Comparison of ENCODE assay signal across 8 mouse cellular contexts in the genomic region with DNA sequence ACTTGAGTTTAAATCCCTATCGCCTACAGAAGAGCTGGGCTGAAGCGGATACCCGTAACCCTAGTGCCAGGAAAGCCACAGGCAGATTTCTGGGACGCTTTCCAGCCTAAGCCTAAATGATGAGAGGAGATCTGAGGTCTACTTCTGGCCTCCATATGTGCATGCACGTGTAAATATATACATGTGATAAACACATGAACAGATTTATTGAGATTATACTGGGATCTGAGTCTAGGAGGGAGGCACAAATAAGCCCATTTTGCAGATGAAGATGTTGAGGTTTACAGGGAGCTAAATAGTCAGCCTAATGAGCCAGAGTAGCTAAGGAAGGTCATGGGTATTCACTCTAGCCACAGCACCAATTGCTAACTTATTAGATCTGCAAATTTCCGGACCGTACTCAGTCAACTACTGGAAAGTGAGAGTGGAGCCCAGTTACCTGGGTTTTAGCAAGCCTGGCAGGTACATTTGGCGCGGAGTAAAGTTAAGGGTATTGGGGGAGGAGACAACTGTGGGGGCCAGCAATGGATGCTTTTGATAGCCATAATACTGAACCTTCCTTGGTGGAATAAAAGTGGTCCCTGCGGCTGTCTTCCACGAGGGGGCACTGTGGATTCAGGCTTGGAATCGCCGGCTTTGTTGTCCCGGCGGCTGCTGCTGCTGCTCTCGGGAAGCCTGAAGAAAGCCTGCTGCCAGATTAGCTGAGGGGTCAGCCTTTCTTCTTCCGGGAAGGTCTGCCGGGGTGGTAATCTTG. TPM values are rescaled to one million over a fixed set of nuclear protein-coding genes. Genes with fewer than 3 reads are reported as not detected.
DNase-seq lines count a peak whose midpoint lies in the region; ATAC-seq and TF ChIP-seq lines count a peak whose summit lies in the region.

No protein-coding gene starts in this region.

- peaks cover 8% of the 10 kb centered on the region; the same call in 1 of the 2 replicates for H3K4me1 ChIP-seq in embryonic facial prominence, embryonic 12.5 days
- peaks cover 6% of the 10 kb centered on the region for H3K4me1 ChIP-seq in heart, adult 2 months (ENCODE audit: control insufficient read depth, insufficient read depth, low read length)
- H3K4me1 ChIP-seq in midbrain, embryonic 12.5 days: peaks cover 12% of the 10 kb centered on the region

- H3K4me2 ChIP-seq in embryonic facial prominence, embryonic 12.5 days (replicated peaks): peak overlapping the region; percentile 35
- peak overlapping the region; percentile 32 for H3K4me2 ChIP-seq in midbrain, embryonic 12.5 days (replicated peaks)

- 0 out of 2 replicates have a peak, but pooled peaks cover 2% of the 10 kb centered on the region for H3K9me3 ChIP-seq in embryonic facial prominence, embryonic 12.5 days
- H3K9me3 ChIP-seq in midbrain, embryonic 12.5 days: no peaks in the 10 kb centered on the region

- peak; percentile 64; the same call in 1 of the 2 replicates for ATAC-seq in embryonic facial prominence, embryonic 12.5 days (ENCODE audit: insufficient number of reproducible peaks, insufficient read depth, low FRiP score, low TSS enrichment)
- ATAC-seq in midbrain, embryonic 12.5 days (ENCODE audit: low FRiP score, low read depth): peak; percentile 83
- ATAC-seq in erythroid progenitor cell, adult 5-6 weeks (replicated peaks; ENCODE audit: low FRiP score, poor library complexity, severe bottlenecking): no peak

- H3K9ac ChIP-seq in embryonic facial prominence, embryonic 12.5 days: peak overlapping the region; percentile 48
- H3K9ac ChIP-seq in heart, adult 2 months (ENCODE audit: low read depth, low read length): peak overlapping the region; percentile 47
- H3K9ac ChIP-seq in midbrain, embryonic 12.5 days (replicated peaks): 0 out of 2 replicates have a peak overlapping the region, but pooled peaks have one; percentile 45

- H3K27ac ChIP-seq in embryonic facial prominence, embryonic 12.5 days: peak overlapping the region; percentile 58
- H3K27ac ChIP-seq in heart, adult 2 months: peak overlapping the region; percentile 33; the same call in 1 of the 2 replicates
- peak overlapping the region; percentile 93 for H3K27ac ChIP-seq in midbrain, embryonic 12.5 days (replicated peaks)

- 0 out of 2 replicates have a peak, but pooled peaks have one; percentile 27 for TF ChIP-seq POLR2A in heart, adult 2 months (IDR thresholded peaks at IDR 0.05; ENCODE audit: insufficient read depth, low read depth, low read length)

- intact Hi-C loops in heart, adult 2 months (cut with DNase I): loop anchor here (1.0 to 10.0 kb wide), 7 partner anchors 45 to 1075 kb away; partner anchors contain the start of gene Zmiz1
- intact Hi-C loops in left cerebral cortex, postnatal 4 days (cut with DNase I): loop anchor here (2.0 kb wide), 1 partner anchor 1065 kb away; no protein-coding TSS in a partner anchor

- peak; percentile 96; the same call in 1 of the 2 replicates for TF ChIP-seq CTCF in heart, adult 2 months (IDR thresholded peaks at IDR 0.05)

- TF ChIP-seq EP300 in heart, adult 2 months (IDR thresholded peaks at IDR 0.05; ENCODE audit: insufficient read depth, low read depth, low read length): peak; percentile 63; the same call in 1 of the 2 replicates

- no peaks in the 10 kb centered on the region for H3K79me2 ChIP-seq in heart, adult 2 months (replicated peaks; ENCODE audit: control insufficient read depth, insufficient read depth, low read length)

- H3K36me3 ChIP-seq in embryonic facial prominence, embryonic 12.5 days: peaks cover 40% of the 10 kb centered on the region
- peaks cover 11% of the 10 kb centered on the region for H3K36me3 ChIP-seq in heart, adult 2 months (ENCODE audit: control insufficient read depth, insufficient read depth, low read length)
- peaks cover 36% of the 10 kb centered on the region for H3K36me3 ChIP-seq in midbrain, embryonic 12.5 days

- no peaks in the 10 kb centered on the region for H3K27me3 ChIP-seq in embryonic facial prominence, embryonic 12.5 days
- no peaks in the 10 kb centered on the region for H3K27me3 ChIP-seq in heart, adult 2 months (ENCODE audit: control insufficient read depth, insufficient read depth, low read length)
- no peaks in the 10 kb centered on the region for H3K27me3 ChIP-seq in midbrain, embryonic 12.5 days

- H3K4me3 ChIP-seq in embryonic facial prominence, embryonic 12.5 days: no peak overlapping the region
- no peak overlapping the region for H3K4me3 ChIP-seq in heart, adult 2 months
- no peak overlapping the region for H3K4me3 ChIP-seq in midbrain, embryonic 12.5 days

- DNase-seq in adrenal gland, postnatal 25 days: peak; percentile 82
- peak; percentile 74 to 84 for DNase-seq in heart, adult 2 months
- peak; percentile 81 for DNase-seq in kidney, adult 18-20 months
- DNase-seq in left cerebral cortex, postnatal 4 days: peak; percentile 89
- peak; percentile 58 for DNase-seq in skeletal muscle tissue, adult 2 months (ENCODE audit: low read depth, low spot score)

- 14% methylated on average over 18 of the region's 18 CpGs for WGBS in embryonic facial prominence, embryonic 12.5 days
- 21% methylated on average over 18 of the region's 18 CpGs for WGBS in heart, adult 2 months
- 19% methylated on average over 18 of the region's 18 CpGs for WGBS in midbrain, embryonic 12.5 days

RNA-seq across cellular contexts. Expression of gene Rps24, which starts 13.3 kb away (rescaled TPM):
- total RNA-seq in adrenal gland, postnatal 25 days (2021): 1,410 and 1,697 TPM in 2 replicates
- 1,139 and 1,150 TPM in 2 replicates for polyA plus RNA-seq in embryonic facial prominence, embryonic 12.5 days (2016; fragmentation: Nextera tagmentation; extraction: Ambion mirVana)
- total RNA-seq in heart, adult 2 months (2021): 100 to 1,000 TPM; 851 to 971 TPM
- 642 and 1,106 TPM in 2 replicates for polyA plus RNA-seq in heart, adult 2 months (2012; rRNA removed)
- total RNA-seq in left cerebral cortex, postnatal 4 days (2021): 1,000 to 10,000 TPM; 1,115 to 1,201 TPM
- 901 and 946 TPM in 2 replicates for polyA plus RNA-seq in midbrain, embryonic 12.5 days (2016; fragmentation: Nextera tagmentation; extraction: Ambion mirVana)
- 1,164 and 1,524 TPM in 2 replicates for total RNA-seq in erythroid progenitor cell, adult 5-6 weeks (2015; ENCODE audit: low replicate concordance)
- 700 and 940 TPM in 2 replicates for total RNA-seq in erythroid progenitor cell, adult 5-6 weeks (2017; ENCODE audit: low replicate concordance)

RNA-seq across cellular contexts. Expression of gene Polr3a, which starts 13.4 kb away (rescaled TPM):
- 24.0 and 25.1 TPM in 2 replicates for total RNA-seq in adrenal gland, postnatal 25 days (2021)
- 22.2 and 24.9 TPM in 2 replicates for polyA plus RNA-seq in embryonic facial prominence, embryonic 12.5 days (2016; fragmentation: Nextera tagmentation; extraction: Ambion mirVana)
- 10 to 100 TPM; 10.3 to 11.0 TPM for total RNA-seq in heart, adult 2 months (2021)
- polyA plus RNA-seq in heart, adult 2 months (2012; rRNA removed): 4.7 and 10.3 TPM in 2 replicates
- total RNA-seq in left cerebral cortex, postnatal 4 days (2021): 10 to 100 TPM; 33.9 to 34.8 TPM
- 22.5 and 24.5 TPM in 2 replicates for polyA plus RNA-seq in midbrain, embryonic 12.5 days (2016; fragmentation: Nextera tagmentation; extraction: Ambion mirVana)
- 6.5 and 34.8 TPM in 2 replicates for total RNA-seq in erythroid progenitor cell, adult 5-6 weeks (2015; ENCODE audit: low replicate concordance)
- total RNA-seq in erythroid progenitor cell, adult 5-6 weeks (2017; ENCODE audit: low replicate concordance): 3.7 and 8.2 TPM in 2 replicates

Comparison
In these comparisons a context has a peak if more than half of its experiments do, and no peak if none do; other contexts are left out.
1. H3K27ac ChIP-seq: peak in every context shown above with its lines; median percentile 93 in midbrain, embryonic 12.5 days; 58 in embryonic facial prominence, embryonic 12.5 days; 33 in heart, adult 2 months.